Mouse (Mus musculus): Measurements from ENCODE around the gene Gm3376.
"Not testable (repeated sequence)": the region's sequence is repeated elsewhere in the genome, so short reads cannot be mapped to it uniquely, and the experiment has no call there.

The Gm3376 gene

GRCm38 (mm10) chrY:3771373-3771772 lies at the start of gene Gm3376:
Gm3376 (plus strand) TSS chrY:3771673.
- not testable (repeated sequence) for DNase-seq (ENCODE audit: low spot score)
